Mouse (Mus musculus): ENCODE measurements around the gene Tnks1bp1. TPM values are rescaled to one million over a fixed set of nuclear protein-coding genes. Genes with fewer than 3 reads are reported as not detected.
A peak's percentile ranks its signal among the peaks of the same experiment; 100 is the strongest.

Tnks1bp1 gene
- polyA plus RNA-seq, 1 experiment from 2014 or later = 7.9 TPM

DNA sequence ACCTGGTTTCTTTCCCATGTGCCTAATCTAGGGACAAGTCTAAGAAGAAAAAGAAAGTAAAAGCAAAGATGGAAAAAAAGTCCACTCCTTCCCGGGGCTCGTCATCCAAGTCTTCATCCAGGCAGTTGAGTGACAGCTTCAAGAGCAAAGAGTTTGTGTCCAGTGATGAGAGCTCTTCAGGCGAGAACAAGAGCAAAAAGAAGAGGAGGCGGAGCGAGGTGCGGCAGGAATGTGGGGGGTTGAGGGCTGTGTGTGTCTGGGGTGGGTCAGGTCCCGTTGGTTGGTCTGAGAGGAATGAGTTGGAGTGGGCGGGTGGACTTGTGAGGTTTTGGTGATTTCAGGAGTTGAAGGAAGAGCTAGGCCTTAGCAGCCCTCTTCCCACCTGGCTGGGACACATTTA lies 1.6 kb upstream of the Tnks1bp1 start:
- H3K4me3 ChIP-seq = no peak overlapping the region
- peak overlapping the region; percentile 17; the same call in 1 of the 2 replicates for H3K9ac ChIP-seq
- peaks cover 43% of the 10 kb centered on the region for H3K4me1 ChIP-seq
- 85% methylated on average over 8 of the region's 8 CpGs for WGBS (ENCODE audit: insufficient replicate concordance)
- peak overlapping the region; percentile 97; the same call in 1 of the 2 replicates for H3K4me2 ChIP-seq
- no peak for ATAC-seq
- H3K36me3 ChIP-seq = peaks cover 60% of the 10 kb centered on the region
- H3K9me3 ChIP-seq (replicated peaks) = no peaks in the 10 kb centered on the region
- peaks cover 32% of the 10 kb centered on the region for H3K27me3 ChIP-seq (replicated peaks)
- no peak overlapping the region for H3K27ac ChIP-seq

DNA sequence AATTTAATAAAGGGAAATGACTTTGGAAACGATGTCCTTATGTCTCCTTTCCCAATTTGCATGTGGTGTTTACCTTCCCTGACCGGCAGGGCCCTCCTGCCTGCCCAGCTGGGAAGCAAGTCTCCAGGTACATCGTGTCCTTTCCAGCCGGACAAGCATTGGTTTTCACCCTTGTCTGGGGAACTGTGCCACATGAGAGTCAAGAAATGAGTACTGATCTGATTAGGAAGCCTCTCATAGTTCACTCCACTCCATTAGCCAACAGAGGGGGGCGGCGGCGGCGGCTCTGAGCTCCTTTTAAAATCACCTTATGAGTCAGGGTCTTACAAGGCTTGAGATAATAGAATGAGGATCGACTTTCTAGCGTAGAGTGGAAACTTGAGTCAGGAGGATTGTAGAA lies 741 bp upstream of the Tnks1bp1 start:
- H3K9ac ChIP-seq = no peak overlapping the region
- peak overlapping the region; percentile 54; the same call in 1 of the 2 replicates for H3K27ac ChIP-seq
- H3K4me3 ChIP-seq = peak overlapping the region; percentile 65
- peaks cover 43% of the 10 kb centered on the region for H3K4me1 ChIP-seq
- peak overlapping the region; percentile 97 for H3K4me2 ChIP-seq
- ATAC-seq = no peak
- peaks cover 54% of the 10 kb centered on the region for H3K36me3 ChIP-seq
- peaks cover 39% of the 10 kb centered on the region for H3K27me3 ChIP-seq (replicated peaks)
- WGBS (ENCODE audit: insufficient replicate concordance) = 62% methylated on average over 10 of the region's 10 CpGs
- H3K9me3 ChIP-seq (replicated peaks) = no peaks in the 10 kb centered on the region

DNA sequence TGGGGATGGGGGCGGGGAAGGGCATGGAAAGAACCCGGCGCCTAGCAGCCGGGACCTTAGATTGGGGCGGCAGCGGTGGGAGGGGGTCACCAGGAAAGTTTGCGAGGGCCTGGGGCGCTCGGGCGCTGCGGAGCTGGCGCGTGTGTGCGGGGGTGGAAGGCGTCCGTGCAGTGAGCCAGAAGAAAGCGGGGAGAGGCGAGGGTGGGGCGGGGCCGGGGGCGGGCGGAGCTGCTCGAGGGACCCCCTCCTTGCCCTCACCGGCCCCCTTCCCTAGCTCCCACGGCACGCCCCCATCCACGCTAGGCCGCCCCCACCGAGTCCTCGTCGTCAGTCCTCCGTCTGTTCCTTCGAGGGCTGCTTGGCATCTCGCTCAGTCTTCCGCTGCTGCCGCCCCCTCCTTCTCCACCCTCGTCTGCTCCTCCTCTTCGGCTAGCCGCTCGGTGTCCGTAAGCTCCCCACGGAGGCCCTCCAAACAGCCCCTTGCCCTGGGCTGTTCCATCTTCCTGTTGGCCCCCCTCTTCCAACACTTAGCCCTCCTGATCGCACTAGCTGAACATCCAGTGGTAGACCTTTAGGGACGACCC lies 438 bp downstream of the Tnks1bp1 start:
- H3K4me2 ChIP-seq = peak overlapping the region; percentile 97
- H3K27ac ChIP-seq = peak overlapping the region; percentile 68
- peak; percentile 31 for ATAC-seq
- peak overlapping the region; percentile 65 for H3K4me3 ChIP-seq
- peaks cover 46% of the 10 kb centered on the region for H3K36me3 ChIP-seq
- no peaks in the 10 kb centered on the region for H3K9me3 ChIP-seq (replicated peaks)
- H3K27me3 ChIP-seq (replicated peaks) = peaks cover 42% of the 10 kb centered on the region
- H3K4me1 ChIP-seq = peaks cover 48% of the 10 kb centered on the region
- WGBS (ENCODE audit: insufficient replicate concordance) = under 1% methylated on average over 28 of the region's 44 CpGs
- H3K9ac ChIP-seq = peak overlapping the region; percentile 73

DNA sequence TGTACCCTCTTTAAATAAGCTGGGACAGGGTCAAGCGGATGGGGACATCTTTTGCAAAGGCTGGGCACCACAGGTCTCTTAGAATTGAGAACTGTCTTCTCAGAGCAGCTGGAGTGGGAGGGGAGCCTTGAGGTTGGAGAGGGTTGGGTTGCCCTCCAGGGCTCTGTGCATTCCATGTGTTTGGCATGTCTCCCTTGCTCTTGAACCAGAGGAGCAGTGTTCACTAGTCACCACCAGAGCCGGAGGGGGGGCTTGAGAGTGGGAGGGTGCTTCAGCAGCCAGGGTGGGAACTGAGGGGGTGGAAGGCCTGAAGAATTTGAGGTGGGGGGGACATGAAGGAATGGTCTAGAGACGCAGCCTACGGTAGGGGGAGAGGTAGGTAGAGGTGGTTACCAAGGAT lies 1.5 kb downstream of the Tnks1bp1 start:
- peaks cover 42% of the 10 kb centered on the region for H3K27me3 ChIP-seq (replicated peaks)
- H3K9ac ChIP-seq = no peak overlapping the region
- peaks cover 52% of the 10 kb centered on the region for H3K4me1 ChIP-seq

DNA sequence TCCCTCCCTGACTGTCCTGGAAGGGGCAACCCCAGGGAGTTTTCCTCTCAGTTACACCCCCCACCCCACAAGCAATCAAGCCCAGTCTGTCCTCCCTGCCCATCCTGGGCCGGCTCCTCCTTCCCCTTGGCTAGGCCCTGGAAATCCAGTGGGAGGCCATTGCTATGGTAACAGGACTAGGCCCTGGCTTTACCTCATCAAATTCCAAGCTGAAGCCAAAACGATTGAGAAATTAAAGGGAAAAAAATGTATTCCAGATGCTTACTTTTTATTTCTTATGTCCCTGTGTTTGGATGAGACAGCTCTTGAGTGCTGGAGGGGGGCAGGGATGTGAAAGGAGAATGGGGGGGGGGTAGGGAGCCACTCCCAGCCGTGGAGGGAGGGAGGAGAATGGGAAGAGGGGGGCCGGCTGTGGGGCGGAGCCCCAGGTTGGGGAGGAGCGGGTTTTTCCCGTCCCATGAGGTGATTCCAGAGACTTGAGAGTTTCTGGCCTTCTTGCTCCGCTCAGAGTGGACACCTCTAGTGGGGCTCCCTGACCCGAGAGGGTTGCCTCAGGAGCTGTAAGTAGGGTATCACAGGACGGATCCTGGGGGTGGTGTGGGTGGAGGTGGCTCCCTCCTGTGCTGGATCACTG lies 2.3 kb downstream of the Tnks1bp1 start:
- H3K27ac ChIP-seq = no peak overlapping the region
- H3K36me3 ChIP-seq = peaks cover 37% of the 10 kb centered on the region
- no peak overlapping the region for H3K4me3 ChIP-seq
- 34% methylated on average over 10 of the region's 10 CpGs for WGBS (ENCODE audit: insufficient replicate concordance)
- H3K4me1 ChIP-seq = peaks cover 52% of the 10 kb centered on the region
- peak overlapping the region; percentile 34 for H3K4me2 ChIP-seq
- H3K9me3 ChIP-seq (replicated peaks) = no peaks in the 10 kb centered on the region
- H3K9ac ChIP-seq = no peak overlapping the region
- ATAC-seq = no peak
- peaks cover 44% of the 10 kb centered on the region for H3K27me3 ChIP-seq (replicated peaks)

More for the DNA sequence above, 1.5 kb downstream of the Tnks1bp1 start:
- H3K4me2 ChIP-seq = peak overlapping the region; percentile 97
- ATAC-seq = no peak
- H3K27ac ChIP-seq = no peak overlapping the region
- WGBS (ENCODE audit: insufficient replicate concordance) = 84% methylated on average over 4 of the region's 4 CpGs
- H3K36me3 ChIP-seq = peaks cover 39% of the 10 kb centered on the region
- no peaks in the 10 kb centered on the region for H3K9me3 ChIP-seq (replicated peaks)
- H3K4me3 ChIP-seq = no peak overlapping the region

DNA sequence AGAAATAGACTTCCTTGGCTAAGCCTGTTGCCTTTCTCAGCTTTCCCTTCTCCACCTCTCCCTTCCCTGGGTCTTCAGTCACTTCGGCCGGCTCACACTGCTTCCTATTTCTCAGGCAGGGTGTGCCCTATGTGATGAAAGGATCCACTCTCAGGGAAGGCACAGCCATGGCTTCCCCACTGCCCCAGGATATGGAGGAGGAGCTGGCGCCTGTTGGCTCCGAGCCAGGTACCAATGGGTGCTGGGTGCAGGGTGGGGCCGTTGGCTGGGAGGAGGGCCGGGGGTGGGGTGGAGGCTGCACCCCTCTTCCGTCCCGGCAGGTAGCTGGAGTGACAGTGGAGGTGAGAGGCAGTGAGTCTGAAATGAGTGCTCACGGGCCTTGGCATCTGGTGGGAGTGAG lies 2.9 kb downstream of the Tnks1bp1 start:
- no peak for ATAC-seq
- H3K9ac ChIP-seq = 0 out of 2 replicates have a peak overlapping the region, but pooled peaks have one; percentile 3
- H3K4me2 ChIP-seq = peak overlapping the region; percentile 34
- 0 out of 2 replicates have a peak overlapping the region, but pooled peaks have one; percentile 18 for H3K27ac ChIP-seq
- H3K9me3 ChIP-seq (replicated peaks) = no peaks in the 10 kb centered on the region
- peaks cover 52% of the 10 kb centered on the region for H3K4me1 ChIP-seq
- no peak overlapping the region; the same call in 1 of the 2 replicates for H3K4me3 ChIP-seq
- peaks cover 32% of the 10 kb centered on the region for H3K36me3 ChIP-seq
- peaks cover 44% of the 10 kb centered on the region for H3K27me3 ChIP-seq (replicated peaks)
- 46% methylated on average over 9 of the region's 9 CpGs for WGBS (ENCODE audit: insufficient replicate concordance)

DNA sequence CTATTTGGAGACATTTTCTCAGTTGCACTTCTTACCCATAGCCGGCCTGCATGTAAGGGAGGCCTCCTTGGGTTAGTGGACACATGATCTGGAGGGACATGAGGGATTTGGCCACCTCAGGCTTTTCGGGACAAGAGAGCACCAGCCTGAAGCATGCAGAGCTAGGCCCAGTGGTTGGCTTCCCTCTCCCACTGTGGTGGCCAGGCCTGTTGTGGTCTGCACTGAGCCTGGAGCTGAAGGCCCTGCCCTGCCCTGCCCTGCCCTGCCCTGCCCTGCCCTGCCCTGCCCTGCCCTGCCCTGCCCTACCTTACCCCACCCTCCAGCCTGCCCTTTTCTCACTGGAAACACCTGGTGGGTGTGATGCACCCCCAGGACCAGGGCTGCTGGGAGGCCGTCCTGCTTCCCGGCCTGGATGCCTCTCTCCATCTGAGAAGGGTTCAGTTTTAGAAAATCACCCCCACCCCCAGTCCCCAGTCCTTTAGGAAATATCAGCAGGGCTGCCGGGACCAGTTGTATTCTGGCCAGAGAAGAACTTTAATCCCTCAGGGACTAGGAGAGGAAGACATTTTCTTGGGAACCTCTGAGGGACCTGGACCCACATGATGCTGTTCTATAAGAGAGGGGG lies 5.5 kb downstream of the Tnks1bp1 start:
- Histone ChIP-seq H3K27ac (no peak overlapping the region), H3K4me1 (peaks cover 30% of the 10 kb centered on the region), H3K9ac (no peak overlapping the region), H3K36me3 (peaks cover 19% of the 10 kb centered on the region), H3K9me3 (replicated peaks) (no peaks in the 10 kb centered on the region), H3K4me3 (no peak overlapping the region), H3K4me2 (peak overlapping the region; percentile 4; the same call in 1 of the 2 replicates), H3K27me3 (replicated peaks) (peaks cover 55% of the 10 kb centered on the region)
- WGBS (ENCODE audit: insufficient replicate concordance) = 75% methylated on average over 5 of the region's 5 CpGs
- peak; percentile 26; the same call in 1 of the 2 replicates for ATAC-seq

- WGBS (ENCODE audit: insufficient replicate concordance) = 42% methylated on average over 5 of the region's 5 CpGs
- no peak overlapping the region for H3K27ac ChIP-seq
- H3K9me3 ChIP-seq (replicated peaks) = no peaks in the 10 kb centered on the region
- ATAC-seq = no peak
- H3K4me3 ChIP-seq = no peak overlapping the region
- H3K4me1 ChIP-seq = peaks cover 21% of the 10 kb centered on the region
- peaks cover 23% of the 10 kb centered on the region for H3K27me3 ChIP-seq (replicated peaks)
- H3K4me2 ChIP-seq = no peak overlapping the region
- no peak overlapping the region for H3K9ac ChIP-seq
- peaks cover 32% of the 10 kb centered on the region for H3K36me3 ChIP-seq
Measured at GRCm38 (mm10) chr2:85056711-85057110, 8.9 kb downstream of the Tnks1bp1 start.

DNA sequence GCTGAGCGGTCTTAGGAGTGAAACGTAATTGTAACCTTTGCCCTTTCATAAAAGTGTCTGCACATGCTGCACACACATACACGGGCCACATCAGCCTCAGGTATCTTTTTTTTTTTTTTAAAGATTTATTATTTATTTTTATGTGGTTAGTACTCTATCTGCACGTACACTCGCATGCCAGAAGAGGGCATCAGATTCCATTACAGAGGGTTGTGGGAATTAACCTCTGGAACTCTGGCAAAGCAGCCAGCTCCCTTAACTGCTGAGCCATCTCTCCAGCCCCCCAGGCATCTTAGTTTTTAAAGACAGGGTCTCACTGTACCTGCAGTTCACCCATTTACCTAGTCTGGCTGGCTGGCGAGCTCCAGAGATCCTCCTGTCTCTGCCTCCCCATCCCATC lies 11.9 kb downstream of the Tnks1bp1 start:
- Histone ChIP-seq H3K4me1 (peaks cover 12% of the 10 kb centered on the region), H3K9me3 (replicated peaks) (no peaks in the 10 kb centered on the region), H3K4me2 (no peak overlapping the region), H3K4me3 (no peak overlapping the region), H3K27me3 (replicated peaks) (peaks cover 20% of the 10 kb centered on the region), H3K9ac (no peak overlapping the region), H3K27ac (no peak overlapping the region), H3K36me3 (peaks cover 37% of the 10 kb centered on the region)
- WGBS (ENCODE audit: insufficient replicate concordance) = 72% methylated on average over 6 of the region's 6 CpGs
- ATAC-seq = no peak

DNA sequence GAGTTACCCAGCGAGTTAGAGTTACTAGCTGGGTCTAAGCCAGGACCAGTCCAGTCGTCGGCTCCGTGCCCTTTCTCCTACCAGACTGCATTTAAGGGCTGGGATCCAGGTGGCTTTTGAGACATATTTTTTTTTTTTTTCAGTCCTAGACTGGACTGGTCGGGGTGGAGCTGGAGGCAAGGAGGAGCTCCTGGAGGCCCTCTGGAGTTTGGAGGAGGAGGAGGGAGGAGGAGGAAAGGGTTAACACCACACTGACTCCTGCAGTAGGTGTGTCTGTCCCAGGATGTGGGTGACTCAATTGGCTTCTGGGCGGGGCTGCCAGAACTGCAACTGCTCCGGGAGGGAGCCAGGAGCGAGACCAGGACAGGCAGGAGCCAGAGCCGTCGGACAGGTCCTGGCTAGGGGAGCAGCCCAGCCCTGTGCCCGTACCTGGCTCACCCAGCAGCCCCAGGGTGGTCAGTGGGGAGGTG lies 12.8 kb downstream of the Tnks1bp1 start:
- Histone ChIP-seq H3K4me2 (peak overlapping the region; percentile 66), H3K9ac (peak overlapping the region; percentile 56), H3K27me3 (replicated peaks) (peaks cover 18% of the 10 kb centered on the region), H3K9me3 (replicated peaks) (no peaks in the 10 kb centered on the region), H3K4me1 (peaks cover 12% of the 10 kb centered on the region), H3K4me3 (peak overlapping the region; percentile 45), H3K36me3 (peaks cover 31% of the 10 kb centered on the region), H3K27ac (no peak overlapping the region)
- peak; percentile 73 for ATAC-seq
- 14% methylated on average over 11 of the region's 11 CpGs for WGBS (ENCODE audit: insufficient replicate concordance)

DNA sequence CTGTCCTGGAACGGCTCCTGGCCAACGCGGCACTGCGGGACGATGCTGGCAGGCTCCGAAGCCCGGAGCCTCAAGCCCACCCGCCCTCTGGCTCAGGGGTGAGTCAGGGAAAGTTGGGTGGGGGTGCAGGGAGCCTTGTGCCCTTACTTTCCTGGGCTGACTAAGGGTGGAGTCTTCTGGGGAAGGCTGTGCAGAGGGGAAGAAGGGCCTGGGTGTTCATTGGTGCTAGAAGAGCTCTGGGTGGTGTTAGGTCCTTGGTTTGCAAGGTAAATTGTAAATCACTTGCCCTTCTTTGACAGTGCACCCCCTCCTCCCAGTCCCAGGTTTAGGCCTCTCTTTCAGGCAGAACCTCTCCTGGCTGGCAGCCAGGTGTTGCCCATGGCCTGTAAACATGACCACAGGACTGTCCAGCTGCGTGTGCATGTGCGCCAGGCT lies 13.3 kb downstream of the Tnks1bp1 start:
- Histone ChIP-seq H3K4me2 (peak overlapping the region; percentile 66), H3K27me3 (replicated peaks) (peaks cover 14% of the 10 kb centered on the region), H3K9me3 (replicated peaks) (no peaks in the 10 kb centered on the region), H3K4me3 (peak overlapping the region; percentile 45), H3K36me3 (peaks cover 31% of the 10 kb centered on the region), H3K27ac (no peak overlapping the region), H3K4me1 (peaks cover 12% of the 10 kb centered on the region), H3K9ac (peak overlapping the region; percentile 56)
- peak; percentile 18 for ATAC-seq
- 37% methylated on average over 10 of the region's 10 CpGs for WGBS (ENCODE audit: insufficient replicate concordance)

Data from liver, embryonic 12.5 days (tissue).